Mouse (Mus musculus): ENCODE data around the gene Hemk1. TPM values are rescaled to one million over a fixed set of nuclear protein-coding genes. Genes with fewer than 3 reads are reported as not detected.

The Hemk1 gene
- polyA plus RNA-seq, 1 experiment: 25.5 TPM

GRCm38 (mm10) chr9:107303900-107304299 is 34.2 kb downstream of the Hemk1 start:
- peaks cover 12% of the 10 kb centered on the region; the same call in 1 of the 2 replicates for H3K4me1 ChIP-seq (replicated peaks; ENCODE audit: control insufficient read depth, insufficient read depth, low read length)
- H3K4me3 ChIP-seq (ENCODE audit: control insufficient read depth, insufficient read depth, low read length): no peak overlapping the region
- no peak for DNase-seq
- TF ChIP-seq CTCF (IDR thresholded peaks at IDR 0.05; ENCODE audit: borderline replicate concordance, control insufficient read depth, extremely low read depth, insufficient read depth, low read length, poor library complexity): no peak
- no peak for TF ChIP-seq POLR2A (IDR thresholded peaks at IDR 0.05; ENCODE audit: control insufficient read depth, extremely low read depth, insufficient read depth, low read length, poor library complexity)
- no peaks in the 10 kb centered on the region for H3K36me3 ChIP-seq (ENCODE audit: control insufficient read depth, insufficient read depth, low read length)
- WGBS: 90% methylated on average over 5 of the region's 5 CpGs
- H3K27ac ChIP-seq (ENCODE audit: control insufficient read depth, insufficient read depth, low read length): no peak overlapping the region
- H3K27me3 ChIP-seq (ENCODE audit: control insufficient read depth, insufficient read depth, low read length): no peaks in the 10 kb centered on the region

GRCm38 (mm10) chr9:107303121-107303820 is 34.9 kb downstream of the Hemk1 start:
- WGBS: 76% methylated on average over 9 of the region's 9 CpGs
- no peak overlapping the region for H3K27ac ChIP-seq (ENCODE audit: control insufficient read depth, insufficient read depth, low read length)
- no peaks in the 10 kb centered on the region for H3K27me3 ChIP-seq (ENCODE audit: control insufficient read depth, insufficient read depth, low read length)
- peaks cover 12% of the 10 kb centered on the region; the same call in 1 of the 2 replicates for H3K4me1 ChIP-seq (replicated peaks; ENCODE audit: control insufficient read depth, insufficient read depth, low read length)
- no peak for TF ChIP-seq CTCF (IDR thresholded peaks at IDR 0.05; ENCODE audit: borderline replicate concordance, control insufficient read depth, extremely low read depth, insufficient read depth, low read length, poor library complexity)
- TF ChIP-seq POLR2A (IDR thresholded peaks at IDR 0.05; ENCODE audit: control insufficient read depth, extremely low read depth, insufficient read depth, low read length, poor library complexity): no peak
- no peaks in the 10 kb centered on the region for H3K36me3 ChIP-seq (ENCODE audit: control insufficient read depth, insufficient read depth, low read length)
- no peak overlapping the region for H3K4me3 ChIP-seq (ENCODE audit: control insufficient read depth, insufficient read depth, low read length)
- DNase-seq: no peak

GRCm38 (mm10) chr9:107302592-107302991 is 35.6 kb downstream of the Hemk1 start:
- no peak for DNase-seq
- Histone ChIP-seq H3K4me3 (ENCODE audit: control insufficient read depth, insufficient read depth, low read length) (no peak overlapping the region), H3K4me1 (replicated peaks; ENCODE audit: control insufficient read depth, insufficient read depth, low read length) (peaks cover 10% of the 10 kb centered on the region; the same call in 1 of the 2 replicates), H3K27me3 (ENCODE audit: control insufficient read depth, insufficient read depth, low read length) (no peaks in the 10 kb centered on the region), H3K27ac (ENCODE audit: control insufficient read depth, insufficient read depth, low read length) (no peak overlapping the region), H3K36me3 (ENCODE audit: control insufficient read depth, insufficient read depth, low read length) (no peaks in the 10 kb centered on the region)
- 92% methylated on average over 7 of the region's 7 CpGs for WGBS
- TF ChIP-seq POLR2A (IDR thresholded peaks at IDR 0.05; ENCODE audit: control insufficient read depth, extremely low read depth, insufficient read depth, low read length, poor library complexity) (no peak), CTCF (IDR thresholded peaks at IDR 0.05; ENCODE audit: borderline replicate concordance, control insufficient read depth, extremely low read depth, insufficient read depth, low read length, poor library complexity) (no peak)

- 94% methylated on average over 17 of the region's 17 CpGs for WGBS
- no peak overlapping the region for H3K4me3 ChIP-seq (ENCODE audit: control insufficient read depth, insufficient read depth, low read length)
- TF ChIP-seq CTCF (IDR thresholded peaks at IDR 0.05; ENCODE audit: borderline replicate concordance, control insufficient read depth, extremely low read depth, insufficient read depth, low read length, poor library complexity) (no peak), POLR2A (IDR thresholded peaks at IDR 0.05; ENCODE audit: control insufficient read depth, extremely low read depth, insufficient read depth, low read length, poor library complexity) (no peak)
- H3K36me3 ChIP-seq (ENCODE audit: control insufficient read depth, insufficient read depth, low read length): no peaks in the 10 kb centered on the region
- no peak overlapping the region for H3K27ac ChIP-seq (ENCODE audit: control insufficient read depth, insufficient read depth, low read length)
- no peak for DNase-seq
- peaks cover 15% of the 10 kb centered on the region for H3K4me1 ChIP-seq (replicated peaks; ENCODE audit: control insufficient read depth, insufficient read depth, low read length)
- no peaks in the 10 kb centered on the region; the same call in 1 of the 2 replicates for H3K27me3 ChIP-seq (ENCODE audit: control insufficient read depth, insufficient read depth, low read length)
Measured at GRCm38 (mm10) chr9:107301554-107302331, 36.4 kb downstream of the Hemk1 start.

GRCm38 (mm10) chr9:107300224-107300973 is 37.8 kb downstream of the Hemk1 start:
- H3K4me1 ChIP-seq (replicated peaks; ENCODE audit: control insufficient read depth, insufficient read depth, low read length): peaks cover 13% of the 10 kb centered on the region
- 94% methylated on average over 30 of the region's 30 CpGs for WGBS
- DNase-seq: no peak
- TF ChIP-seq CTCF (IDR thresholded peaks at IDR 0.05; ENCODE audit: borderline replicate concordance, control insufficient read depth, extremely low read depth, insufficient read depth, low read length, poor library complexity) (no peak), POLR2A (IDR thresholded peaks at IDR 0.05; ENCODE audit: control insufficient read depth, extremely low read depth, insufficient read depth, low read length, poor library complexity) (no peak)
- no peaks in the 10 kb centered on the region for H3K36me3 ChIP-seq (ENCODE audit: control insufficient read depth, insufficient read depth, low read length)
- no peaks in the 10 kb centered on the region; the same call in 1 of the 2 replicates for H3K27me3 ChIP-seq (ENCODE audit: control insufficient read depth, insufficient read depth, low read length)
- no peak overlapping the region for H3K4me3 ChIP-seq (ENCODE audit: control insufficient read depth, insufficient read depth, low read length)
- no peak overlapping the region for H3K27ac ChIP-seq (ENCODE audit: control insufficient read depth, insufficient read depth, low read length)

GRCm38 (mm10) chr9:107299783-107300182 is 38.4 kb downstream of the Hemk1 start:
- DNase-seq: no peak
- no peak overlapping the region for H3K4me3 ChIP-seq (ENCODE audit: control insufficient read depth, insufficient read depth, low read length)
- H3K36me3 ChIP-seq (ENCODE audit: control insufficient read depth, insufficient read depth, low read length): no peaks in the 10 kb centered on the region

More at GRCm38 (mm10) chr9:107299783-107300182, 38.4 kb downstream of the Hemk1 start:
- Histone ChIP-seq H3K4me1 (replicated peaks; ENCODE audit: control insufficient read depth, insufficient read depth, low read length) (peaks cover 14% of the 10 kb centered on the region), H3K27ac (ENCODE audit: control insufficient read depth, insufficient read depth, low read length) (no peak overlapping the region), H3K27me3 (ENCODE audit: control insufficient read depth, insufficient read depth, low read length) (no peaks in the 10 kb centered on the region; the same call in 1 of the 2 replicates)
- TF ChIP-seq POLR2A (IDR thresholded peaks at IDR 0.05; ENCODE audit: control insufficient read depth, extremely low read depth, insufficient read depth, low read length, poor library complexity) (no peak), CTCF (IDR thresholded peaks at IDR 0.05; ENCODE audit: borderline replicate concordance, control insufficient read depth, extremely low read depth, insufficient read depth, low read length, poor library complexity) (no peak)
- 95% methylated on average over 7 of the region's 7 CpGs for WGBS

Data from thymus, adult 2 months (tissue).